Mouse (Mus musculus): Measurements from ENCODE around the gene Lsamp.

Gene Lsamp

GRCm38 (mm10) chr16:41124361-41124760 lies 1140.2 kb downstream of the Lsamp start:
- DNase-seq (ENCODE audit: extremely low read depth, insufficient read length, low spot score): no peak

- DNase-seq (ENCODE audit: extremely low read depth, insufficient read length, low spot score): no peak
These were observed 1140.9 kb downstream of the Lsamp start for GRCm38 (mm10) chr16:41125051-41125450.

- no peak for DNase-seq (ENCODE audit: extremely low read depth, insufficient read length, low spot score)
These were observed 1146.9 kb downstream of the Lsamp start for GRCm38 (mm10) chr16:41131053-41131452.

GRCm38 (mm10) chr16:41172839-41173238 lies 1188.7 kb downstream of the Lsamp start:
- no peak for DNase-seq (ENCODE audit: extremely low read depth, insufficient read length, low spot score)

- no peak for DNase-seq (ENCODE audit: extremely low read depth, insufficient read length, low spot score)
These were observed 1195.4 kb downstream of the Lsamp start for GRCm38 (mm10) chr16:41179557-41179956.

- DNase-seq (ENCODE audit: extremely low read depth, insufficient read length, low spot score): no peak
These were observed 1196.7 kb downstream of the Lsamp start for GRCm38 (mm10) chr16:41180867-41181266.

- no peak for DNase-seq (ENCODE audit: extremely low read depth, insufficient read length, low spot score)
These were observed 1225.9 kb downstream of the Lsamp start for GRCm38 (mm10) chr16:41210055-41210454.

GRCm38 (mm10) chr16:41235829-41236228 lies 1251.7 kb downstream of the Lsamp start:
- no peak for DNase-seq (ENCODE audit: extremely low read depth, insufficient read length, low spot score)

- no peak for DNase-seq (ENCODE audit: extremely low read depth, insufficient read length, low spot score)
These were observed 1258.7 kb downstream of the Lsamp start for GRCm38 (mm10) chr16:41242841-41243240.

- no peak for DNase-seq (ENCODE audit: extremely low read depth, insufficient read length, low spot score)
These were observed 1260.5 kb downstream of the Lsamp start for GRCm38 (mm10) chr16:41244711-41245110.

- DNase-seq (ENCODE audit: extremely low read depth, insufficient read length, low spot score): no peak
These were observed 1274.2 kb downstream of the Lsamp start for GRCm38 (mm10) chr16:41258145-41259035.

- no peak for DNase-seq (ENCODE audit: extremely low read depth, insufficient read length, low spot score)
These were observed 1292.0 kb downstream of the Lsamp start for GRCm38 (mm10) chr16:41275999-41276671.

GRCm38 (mm10) chr16:41317992-41318391 lies 1333.8 kb downstream of the Lsamp start:
- no peak for DNase-seq (ENCODE audit: extremely low read depth, insufficient read length, low spot score)

- DNase-seq (ENCODE audit: extremely low read depth, insufficient read length, low spot score): no peak
These were observed 1359.3 kb downstream of the Lsamp start for GRCm38 (mm10) chr16:41343431-41343830.

GRCm38 (mm10) chr16:41365138-41365537 lies 1381.0 kb downstream of the Lsamp start:
- no peak for DNase-seq (ENCODE audit: extremely low read depth, insufficient read length, low spot score)

- no peak for DNase-seq (ENCODE audit: extremely low read depth, insufficient read length, low spot score)
These were observed 1399.5 kb downstream of the Lsamp start for GRCm38 (mm10) chr16:41383702-41384101.

GRCm38 (mm10) chr16:41384288-41384687 lies 1400.1 kb downstream of the Lsamp start:
- no peak for DNase-seq (ENCODE audit: extremely low read depth, insufficient read length, low spot score)

GRCm38 (mm10) chr16:41408850-41409249 lies 1424.7 kb downstream of the Lsamp start:
- DNase-seq (ENCODE audit: extremely low read depth, insufficient read length, low spot score): no peak

GRCm38 (mm10) chr16:41410671-41411070 lies 1426.5 kb downstream of the Lsamp start:
- no peak for DNase-seq (ENCODE audit: extremely low read depth, insufficient read length, low spot score)

GRCm38 (mm10) chr16:41417363-41417762 lies 1433.2 kb downstream of the Lsamp start:
- DNase-seq (ENCODE audit: extremely low read depth, insufficient read length, low spot score): no peak

GRCm38 (mm10) chr16:41467391-41467790 lies 1483.2 kb downstream of the Lsamp start:
- no peak for DNase-seq (ENCODE audit: extremely low read depth, insufficient read length, low spot score)

GRCm38 (mm10) chr16:41478694-41479093 lies 1494.5 kb downstream of the Lsamp start:
- DNase-seq (ENCODE audit: extremely low read depth, insufficient read length, low spot score): no peak

Data from 3134 (cell line).